Mouse (Mus musculus): ENCODE measurements around the gene 2310011J03Rik.

The 2310011J03Rik gene

DNA sequence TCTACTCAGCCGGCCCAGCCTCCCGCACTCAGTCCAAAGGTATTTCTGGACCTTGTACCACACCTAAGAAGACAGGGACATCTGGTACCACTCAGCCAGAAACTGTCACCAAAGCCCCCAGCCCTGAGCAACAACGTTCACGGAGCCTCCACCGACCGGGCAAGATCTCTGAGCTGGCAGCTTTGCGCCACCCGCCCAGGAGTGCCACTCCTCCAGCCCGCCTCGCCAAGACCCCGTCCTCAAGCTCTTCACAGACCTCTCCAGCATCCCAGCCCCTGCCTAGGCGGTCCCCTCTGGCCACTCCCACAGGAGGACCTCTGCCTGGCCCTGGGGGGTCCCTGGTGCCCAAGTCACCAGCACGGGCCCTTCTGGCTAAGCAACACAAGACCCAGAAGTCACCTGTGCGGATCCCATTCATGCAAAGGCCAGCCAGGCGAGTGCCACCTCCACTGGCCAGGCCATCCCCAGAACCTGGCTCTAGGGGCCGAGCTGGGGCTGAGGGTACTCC lies 5.8 kb downstream of the 2310011J03Rik start:
- DNase-seq: no peak

- DNase-seq: no peak
These were observed 6.6 kb downstream of the 2310011J03Rik start for GRCm38 (mm10) chr10:80313627-80314201.

GRCm38 (mm10) chr10:80312586-80313504 lies 7.5 kb downstream of the 2310011J03Rik start:
- no peak for DNase-seq

GRCm38 (mm10) chr10:80311560-80311959 lies 8.8 kb downstream of the 2310011J03Rik start:
- no peak for DNase-seq

GRCm38 (mm10) chr10:80304862-80305261 lies 15.5 kb downstream of the 2310011J03Rik start:
- peak; percentile 46 for DNase-seq

DNA sequence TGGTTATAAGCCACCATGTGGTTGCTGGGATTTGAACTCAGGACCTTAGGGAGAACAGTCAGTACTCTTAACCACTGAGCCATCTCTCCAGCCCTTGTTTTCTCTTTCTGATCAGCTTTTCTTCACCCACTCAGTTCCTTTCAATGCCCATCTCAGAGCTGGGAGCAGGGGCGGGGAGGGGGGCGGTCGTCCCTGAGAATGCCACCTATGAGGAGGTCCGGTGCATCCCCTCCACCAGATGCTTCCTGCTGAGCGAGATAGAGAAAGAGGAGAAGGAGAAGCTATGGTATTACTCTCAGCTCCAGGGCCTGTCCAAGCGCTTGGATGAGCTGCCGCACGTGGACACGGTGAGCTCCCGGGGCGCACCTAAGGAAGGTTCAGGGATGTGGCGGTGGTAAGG lies 15.9 kb downstream of the 2310011J03Rik start:
- DNase-seq: no peak

- DNase-seq: peak; percentile 84
These were observed 17.9 kb downstream of the 2310011J03Rik start for GRCm38 (mm10) chr10:80302471-80302881.

DNA sequence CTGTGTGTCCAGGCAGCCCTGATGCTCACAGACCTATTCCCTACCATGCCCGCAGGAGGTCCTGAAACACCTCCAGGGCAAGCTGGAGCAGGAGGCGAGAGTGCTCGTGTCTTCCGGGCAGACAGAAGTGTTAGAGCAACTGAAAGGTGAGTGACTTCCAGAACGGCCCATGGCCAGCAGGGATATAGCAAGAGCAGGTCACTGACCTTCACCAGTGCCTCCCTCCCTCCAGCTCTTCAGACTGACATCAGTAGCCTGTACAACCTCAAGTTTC lies 18.3 kb downstream of the 2310011J03Rik start:
- no peak for DNase-seq

DNA sequence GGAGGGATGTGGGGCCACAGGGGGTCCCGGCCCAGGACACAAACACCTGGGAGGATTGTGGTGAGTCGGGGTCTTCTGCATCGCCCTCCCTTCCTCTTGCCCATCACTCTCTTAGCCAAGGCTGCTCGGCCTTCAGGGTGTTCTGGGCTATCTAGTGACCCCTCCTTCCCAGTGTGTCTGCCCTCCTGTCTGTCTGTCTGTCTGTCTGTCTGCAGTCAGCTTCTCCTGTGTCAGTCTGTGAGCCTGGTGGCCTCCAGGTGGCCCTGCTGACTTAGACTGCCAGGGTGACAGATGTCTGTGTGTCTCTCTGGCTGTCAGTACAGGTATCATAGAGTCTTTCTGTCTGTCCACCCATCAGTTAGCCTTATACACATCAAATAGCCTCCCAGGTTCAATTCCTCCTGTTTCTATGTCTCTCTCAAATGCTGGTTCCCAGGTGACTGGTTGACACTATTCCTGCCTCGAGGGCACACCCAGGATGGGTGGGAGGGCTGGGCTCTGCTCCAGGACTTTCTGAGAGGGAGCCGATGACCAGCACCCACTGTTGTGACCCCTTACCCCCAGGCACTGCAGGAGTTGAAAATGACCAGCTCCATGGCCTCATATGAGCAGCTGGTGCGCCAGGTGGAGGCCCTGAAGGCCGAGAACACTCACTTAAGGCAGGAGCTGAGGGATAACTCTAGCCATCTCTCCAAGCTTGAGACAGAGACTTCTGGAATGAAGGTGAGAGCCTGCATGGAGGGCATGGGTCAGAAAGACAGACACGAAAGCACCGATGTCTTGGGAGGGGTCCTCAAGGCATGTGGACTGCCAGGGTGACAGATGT lies 18.9 kb downstream of the 2310011J03Rik start:
- no peak for DNase-seq

DNA sequence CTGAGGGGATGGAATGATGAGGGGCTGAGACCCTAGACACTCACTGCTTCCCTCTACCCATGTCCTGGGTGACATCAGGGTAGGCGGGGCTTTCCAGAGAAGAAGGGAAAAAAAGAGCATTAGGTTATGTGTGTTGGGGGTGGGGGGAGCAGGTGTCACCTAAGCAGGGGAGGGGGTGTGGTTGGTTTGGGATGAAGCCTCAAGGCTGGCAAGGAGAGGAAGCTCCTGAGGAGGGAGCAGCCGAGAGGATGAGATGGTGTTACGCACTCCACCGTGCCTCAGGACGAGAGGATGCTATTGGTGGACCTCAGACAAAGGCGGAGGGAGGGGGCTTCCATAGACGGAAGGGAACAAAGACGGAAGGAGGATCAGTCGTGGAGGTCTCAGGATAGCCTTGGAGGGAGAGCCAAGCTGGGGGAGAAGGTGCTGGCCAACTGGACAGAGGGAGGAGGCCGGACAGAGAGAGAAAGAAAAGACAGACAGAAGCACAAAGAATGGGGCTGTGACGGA lies 19.6 kb downstream of the 2310011J03Rik start:
- DNase-seq: no peak

GRCm38 (mm10) chr10:80299824-80300223 lies 20.5 kb downstream of the 2310011J03Rik start:
- DNase-seq: no peak

DNA sequence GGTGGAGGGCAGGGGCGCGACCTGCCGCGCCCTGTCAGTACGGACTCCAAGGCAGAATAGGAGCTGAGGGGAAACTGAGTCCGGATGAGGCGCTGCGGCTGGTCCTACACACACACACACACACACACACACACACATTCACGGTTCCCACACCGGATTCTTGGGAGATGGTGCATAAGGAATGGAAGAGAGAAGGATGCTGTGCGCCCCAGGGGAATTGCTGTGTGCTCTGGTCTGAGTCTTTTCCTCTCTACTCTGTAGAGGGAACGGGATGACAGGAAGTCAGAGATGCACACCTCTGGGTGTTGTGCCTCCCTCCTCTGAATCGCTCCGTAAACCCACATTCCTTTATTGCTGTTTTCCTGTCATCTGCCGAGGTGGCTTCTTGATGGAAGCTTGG lies 21.0 kb downstream of the 2310011J03Rik start:
- no peak for DNase-seq

DNA sequence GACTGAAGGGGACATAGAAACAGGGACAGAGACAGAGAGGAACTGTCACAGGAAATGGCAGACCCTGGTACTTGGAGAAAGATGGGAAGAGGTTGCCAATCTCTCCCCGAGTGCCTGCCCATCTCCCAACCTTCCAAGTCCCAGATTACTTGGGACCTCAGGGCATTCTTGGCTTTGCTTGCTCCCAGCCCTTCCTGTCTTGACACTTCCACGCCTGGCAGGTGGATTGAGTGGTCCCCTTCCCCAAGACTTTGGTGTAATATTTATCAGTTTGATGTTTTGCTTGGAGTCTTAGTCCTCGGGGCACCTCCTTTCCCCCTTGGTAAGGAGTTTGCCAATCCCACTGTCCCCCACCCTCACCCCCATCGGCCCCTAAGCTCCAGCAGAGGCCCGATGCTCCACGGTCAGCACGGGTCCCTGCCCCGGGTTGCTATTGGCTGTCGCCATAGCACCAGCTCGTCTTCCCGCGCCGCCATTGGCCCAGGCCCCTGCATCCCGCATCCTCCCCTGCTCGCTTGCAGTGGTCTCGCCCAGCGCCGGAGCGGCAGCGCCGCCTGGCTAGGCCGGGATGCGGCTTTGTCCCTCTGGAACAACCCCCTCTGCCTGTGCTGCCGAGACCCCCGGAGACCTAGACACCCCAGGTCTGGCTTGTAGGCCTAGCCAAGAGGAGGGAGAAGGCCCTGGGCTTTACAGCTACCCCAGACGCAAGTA lies 21.6 kb downstream of the 2310011J03Rik start:
- DNase-seq: no peak

DNA sequence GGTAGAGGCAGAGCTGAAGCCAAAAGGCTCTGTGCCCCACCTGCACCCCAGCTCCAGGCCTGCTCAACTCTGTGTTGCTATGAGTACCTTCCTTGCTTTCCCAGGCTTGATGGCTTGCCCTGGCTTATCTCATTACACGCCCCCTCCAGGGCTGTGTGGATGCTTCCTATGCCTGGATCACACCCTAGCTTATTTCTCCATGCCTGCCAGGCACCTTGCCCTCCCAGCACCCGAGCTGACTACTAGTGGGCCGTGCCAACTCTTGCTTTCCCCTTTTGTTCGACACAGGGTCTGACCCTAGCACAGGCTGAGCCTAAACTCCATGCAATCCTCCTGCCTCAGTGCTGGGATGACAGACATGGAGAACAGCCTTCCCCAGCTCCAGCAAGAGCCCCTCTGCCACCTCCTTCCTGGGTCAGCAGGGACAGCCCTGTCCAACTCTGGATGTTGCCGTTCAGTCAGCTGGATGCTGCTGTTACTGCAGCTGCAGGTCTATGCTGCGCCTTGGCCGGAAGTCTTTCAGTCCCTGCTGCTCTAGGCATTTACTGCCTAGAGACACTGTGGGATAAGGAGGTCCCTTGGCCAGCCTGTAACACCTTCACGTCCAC lies 22.7 kb downstream of the 2310011J03Rik start:
- DNase-seq: no peak

GRCm38 (mm10) chr10:80296824-80297223 lies 23.5 kb downstream of the 2310011J03Rik start:
- no peak for DNase-seq

DNA sequence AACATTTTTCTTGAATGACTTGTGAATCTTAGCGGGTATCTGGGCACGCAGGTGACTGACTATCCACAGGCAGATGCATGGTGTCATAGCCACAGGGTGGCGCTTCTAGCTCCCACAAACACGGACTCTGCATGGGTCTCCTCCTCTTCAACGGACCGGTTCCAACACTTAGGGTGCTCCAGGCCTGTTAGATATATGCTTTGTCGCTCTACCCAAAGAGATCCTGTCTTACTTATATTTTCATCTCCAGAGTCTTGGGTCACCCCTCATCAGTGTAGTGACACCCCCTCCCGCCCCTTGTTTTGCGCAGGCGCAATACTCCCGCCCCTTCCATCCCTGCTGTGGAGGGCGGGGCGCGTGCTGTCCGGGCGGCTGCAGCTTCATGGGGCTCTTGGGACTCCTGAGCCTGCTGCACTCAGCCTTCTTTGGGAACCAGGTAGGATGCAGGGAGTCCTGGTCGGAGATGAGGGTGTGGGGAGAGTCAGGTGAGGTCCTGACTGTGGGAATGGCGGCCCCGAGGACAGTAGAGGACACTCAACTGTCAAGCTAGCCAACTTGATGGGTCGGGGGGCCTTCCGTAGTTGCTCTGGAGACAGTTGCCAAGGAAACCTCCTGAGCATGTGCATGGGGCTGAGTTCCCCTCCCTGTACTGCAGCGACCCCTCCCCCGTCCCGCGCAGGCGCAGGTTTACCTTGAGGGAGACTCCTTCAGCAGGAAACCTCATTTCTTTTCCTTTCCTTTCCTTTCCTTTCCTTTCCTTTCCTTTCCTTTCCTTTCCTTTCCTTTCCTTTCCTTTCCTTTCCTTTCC lies 24.5 kb downstream of the 2310011J03Rik start, which contains the start of gene Apc2:
Apc2 (plus strand) TSS at position 360 of the 808 bp plus-strand sequence.
- peak; percentile 88 for DNase-seq

DNA sequence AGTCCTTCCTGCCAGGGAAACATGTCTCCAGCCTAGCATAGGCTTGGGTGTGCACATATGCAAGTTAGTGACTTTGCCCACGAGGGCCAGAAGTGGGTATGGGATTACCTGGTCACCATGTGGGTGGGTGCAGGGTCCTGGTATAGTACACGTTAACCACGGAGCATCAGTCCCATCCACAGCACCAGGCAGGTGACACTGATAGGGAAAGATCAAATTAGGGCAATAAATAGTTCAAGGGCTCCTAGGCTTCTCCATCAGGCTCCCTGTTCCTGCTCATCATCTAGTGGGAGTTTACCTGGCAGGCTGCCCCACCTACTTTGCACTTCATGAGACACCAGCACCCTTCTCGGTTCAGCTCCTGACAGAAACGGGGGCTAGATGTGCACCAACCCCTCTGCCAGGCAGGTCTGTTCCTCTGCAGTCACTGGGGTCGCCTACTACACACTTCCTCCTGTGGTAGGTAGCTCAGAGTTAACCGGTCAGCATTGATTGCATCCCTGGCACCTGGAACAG lies 25.5 kb downstream of the 2310011J03Rik start:
- no peak for DNase-seq

GRCm38 (mm10) chr10:80294311-80294710 lies 26.0 kb downstream of the 2310011J03Rik start:
- DNase-seq: no peak

- no peak for DNase-seq
These were observed 27.0 kb downstream of the 2310011J03Rik start for GRCm38 (mm10) chr10:80293325-80293724.

- peak; percentile 97 for DNase-seq
These were observed 27.8 kb downstream of the 2310011J03Rik start, which contains the start of gene Rps15 for GRCm38 (mm10) chr10:80292251-80293146. Gene Rps15 (plus strand): TSS chr10:80292453.

All from lung, postnatal 36 days (tissue).